Mouse (Mus musculus) heart, postnatal 0 days (tissue): ENCODE measurements around the gene Frmpd1. TPM values are rescaled to one million over a fixed set of nuclear protein-coding genes. Genes with fewer than 3 reads are reported as not detected.

Experiments used
- ATAC-seq: fragments of 200-750 bp; cut with Nextera tagmentation; 2 replicates; pipeline ENCODE4 v1.8.0; 2017; ENCODE audit warnings: low read depth, moderate number of reproducible peaks, moderate library complexity; ENCODE audit not compliant: insufficient read depth
- DNase-seq: peaks from one replicate; pipeline ENCODE4 v3.0.0-alpha.2; 2016; ENCODE audit warnings: low spot score
- H3K27ac ChIP-seq: fragments of 300-500 bp; sonication (generic); 2 replicates; pipeline ENCODE4 v1.5.1; 2014; ENCODE audit warnings: low read depth, mild to moderate bottlenecking
- H3K27me3 ChIP-seq: fragments of 300-500 bp; sonication (generic); 2 replicates; pipeline ENCODE4 v1.6.1; 2014; ENCODE audit warnings: low read length, mixed read lengths; ENCODE audit not compliant: control insufficient read depth, insufficient read depth
- H3K36me3 ChIP-seq: fragments of 300-500 bp; sonication (generic); replicated peaks from 2 replicates; pipeline ENCODE4 v1.6.1; 2014; ENCODE audit warnings: low read length, mixed read lengths; ENCODE audit not compliant: control insufficient read depth, insufficient read depth
- H3K4me1 ChIP-seq: fragments of 300-500 bp; sonication (generic); 2 replicates; pipeline ENCODE4 v1.6.1; 2014; ENCODE audit warnings: antibody characterized with exemption; ENCODE audit not compliant: control insufficient read depth, insufficient read depth
- H3K4me2 ChIP-seq: fragments of 300-500 bp; sonication (generic); 2 replicates; pipeline ENCODE4 v1.6.1; 2014; ENCODE audit warnings: low read depth, mild to moderate bottlenecking, low read length, moderate library complexity
- H3K4me3 ChIP-seq: fragments of 300-500 bp; sonication (generic); 2 replicates; pipeline ENCODE4 v1.5.1; 2014; ENCODE audit warnings: low read depth, low read length
- H3K9ac ChIP-seq: fragments of 300-500 bp; sonication (generic); replicated peaks from 2 replicates; pipeline ENCODE4 v1.6.1; 2014; ENCODE audit warnings: low read depth, low read length, mixed read lengths
- H3K9me3 ChIP-seq: fragments of 300-500 bp; sonication (generic); replicated peaks from 2 replicates; pipeline ENCODE4 v1.6.1; 2016; ENCODE audit warnings: low read length; ENCODE audit not compliant: control insufficient read depth
- CTCF ChIP-seq: IDR thresholded peaks from 2 replicates; pipeline ENCODE4 v1.5.1; 2016; ENCODE audit warnings: antibody characterized with exemption, control low read depth, low read depth
- EP300 ChIP-seq: IDR thresholded peaks from 2 replicates; pipeline ENCODE4 v1.6.1; 2016; ENCODE audit warnings: antibody characterized with exemption, low read depth
- WGBS: fragments of 180-500 bp; shearing (Covaris S2); extraction: QIAGEN DNeasy Blood & Tissue Kit; methylation state at CpG from one replicate; pipeline ENCODE4 v1.1.7; 2014; 5-methylcytosine and 5-hydroxymethylcytosine counted together
- polyA plus RNA-seq: library from polyadenylated mRNA; unstranded; fragments of >200 nt; fragmentation: Nextera tagmentation; extraction: Ambion mirVana; gene quantifications from 2 replicates; pipeline ENCODE4 v1.2.1, GENCODE M21; 2015
- total RNA-seq: library from RNA; depleted of rRNA; stranded (reverse); fragments of >200 nt; gene quantifications from 2 replicates; pipeline ENCODE4 v1.2.3, GENCODE M21; 2014; ENCODE audit warnings: low replicate concordance

Frmpd1 gene
- total and polyA plus RNA-seq, 2 experiments from 2014 or later = 0.90 to 4.4 TPM

GRCm38 (mm10) chr4:45241330-45241729 lies 56.7 kb downstream of the Frmpd1 start:
- no peak for ATAC-seq
- Histone ChIP-seq H3K9ac (no peak overlapping the region), H3K4me1 (no peaks in the 10 kb centered on the region), H3K4me2 (no peak overlapping the region), H3K9me3 (no peaks in the 10 kb centered on the region), H3K4me3 (no peak overlapping the region), H3K36me3 (no peaks in the 10 kb centered on the region), H3K27ac (no peak overlapping the region), H3K27me3 (no peaks in the 10 kb centered on the region)
- WGBS = 70% methylated on average over 5 of the region's 5 CpGs
- TF ChIP-seq CTCF (no peak), EP300 (no peak)
- no peak for DNase-seq

GRCm38 (mm10) chr4:45242163-45242562 lies 57.5 kb downstream of the Frmpd1 start:
- H3K4me3 ChIP-seq = no peak overlapping the region
- no peak overlapping the region for H3K9ac ChIP-seq
- H3K27me3 ChIP-seq = no peaks in the 10 kb centered on the region
- H3K4me2 ChIP-seq = no peak overlapping the region
- no peaks in the 10 kb centered on the region for H3K9me3 ChIP-seq
- ATAC-seq (no peak), DNase-seq (no peak)
- H3K4me1 ChIP-seq = no peaks in the 10 kb centered on the region
- WGBS = 78% methylated on average over 7 of the region's 7 CpGs
- no peaks in the 10 kb centered on the region for H3K36me3 ChIP-seq
- no peak overlapping the region for H3K27ac ChIP-seq
- TF ChIP-seq CTCF (no peak), EP300 (no peak)

- DNase-seq = no peak
- Histone ChIP-seq H3K36me3 (no peaks in the 10 kb centered on the region), H3K27me3 (no peaks in the 10 kb centered on the region), H3K4me3 (no peak overlapping the region), H3K9me3 (no peaks in the 10 kb centered on the region), H3K4me1 (no peaks in the 10 kb centered on the region), H3K27ac (no peak overlapping the region), H3K4me2 (no peak overlapping the region), H3K9ac (no peak overlapping the region)
- ATAC-seq = no peak
- TF ChIP-seq CTCF = no peak
- TF ChIP-seq EP300 = no peak
- WGBS = 15% methylated on average over 14 of the region's 15 CpGs
These were observed 58.7 kb downstream of the Frmpd1 start for GRCm38 (mm10) chr4:45243211-45243902.

GRCm38 (mm10) chr4:45251265-45251664 lies 66.6 kb downstream of the Frmpd1 start:
- H3K27me3 ChIP-seq = no peaks in the 10 kb centered on the region
- TF ChIP-seq EP300 = no peak
- TF ChIP-seq CTCF = no peak
- no peak overlapping the region for H3K9ac ChIP-seq
- H3K27ac ChIP-seq = no peak overlapping the region
- H3K4me2 ChIP-seq = no peak overlapping the region
- no peaks in the 10 kb centered on the region for H3K36me3 ChIP-seq
- 85% methylated on average over 8 of the region's 8 CpGs for WGBS
- H3K4me1 ChIP-seq = no peaks in the 10 kb centered on the region
- H3K9me3 ChIP-seq = no peaks in the 10 kb centered on the region
- no peak for DNase-seq
- ATAC-seq = no peak
- H3K4me3 ChIP-seq = no peak overlapping the region

- ATAC-seq (no peak), DNase-seq (no peak)
- H3K4me2 ChIP-seq = no peak overlapping the region
- no peaks in the 10 kb centered on the region for H3K9me3 ChIP-seq
- no peaks in the 10 kb centered on the region for H3K36me3 ChIP-seq
- 68% methylated on average over 9 of the region's 9 CpGs for WGBS
- TF ChIP-seq CTCF (no peak), EP300 (no peak)
- H3K4me1 ChIP-seq = no peaks in the 10 kb centered on the region
- H3K27ac ChIP-seq = no peak overlapping the region
- H3K27me3 ChIP-seq = no peaks in the 10 kb centered on the region
- no peak overlapping the region for H3K9ac ChIP-seq
- no peak overlapping the region for H3K4me3 ChIP-seq
These were observed 68.2 kb downstream of the Frmpd1 start for GRCm38 (mm10) chr4:45252861-45253262.
